Mouse (Mus musculus): ENCODE results near the gene Tmem238.

Tmem238 gene

DNA sequence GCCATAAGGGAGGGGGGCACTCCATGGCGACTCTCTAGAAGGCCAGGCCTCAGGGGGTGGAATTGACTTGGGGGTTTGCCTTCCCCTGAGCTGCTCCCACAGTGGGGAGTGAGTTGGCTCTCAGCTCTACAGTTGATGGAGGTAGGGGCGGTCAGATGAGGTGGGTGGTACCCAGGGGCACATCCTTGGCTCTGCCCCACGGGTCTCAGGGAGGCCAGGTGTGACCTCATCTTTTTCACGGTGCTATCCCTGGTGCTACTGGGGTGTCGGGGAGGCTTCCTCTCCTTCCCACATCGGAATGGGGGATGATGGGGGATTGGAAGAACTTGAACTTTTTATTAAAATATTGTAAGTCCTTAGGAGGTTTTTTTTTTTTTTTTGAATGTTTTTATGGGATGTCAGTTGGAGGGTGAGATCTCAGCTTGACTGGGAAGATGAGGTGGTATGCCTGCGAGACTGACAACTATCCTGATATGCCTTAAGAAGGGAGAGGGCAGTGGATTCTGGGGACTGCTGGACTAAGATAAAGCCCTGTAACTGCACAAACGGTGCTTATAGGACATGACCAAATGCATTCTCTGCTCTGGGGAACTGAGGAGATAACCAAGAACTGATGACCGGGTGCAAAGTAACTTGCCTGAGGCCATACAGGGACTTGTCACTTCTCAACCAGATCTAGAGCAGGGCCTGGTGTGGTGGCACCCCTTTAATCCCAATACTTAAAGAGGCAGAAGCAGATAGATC, 42.1 kb downstream of the Tmem238 start:
- no peak for DNase-seq (ENCODE audit: low read depth, low spot score)

DNA sequence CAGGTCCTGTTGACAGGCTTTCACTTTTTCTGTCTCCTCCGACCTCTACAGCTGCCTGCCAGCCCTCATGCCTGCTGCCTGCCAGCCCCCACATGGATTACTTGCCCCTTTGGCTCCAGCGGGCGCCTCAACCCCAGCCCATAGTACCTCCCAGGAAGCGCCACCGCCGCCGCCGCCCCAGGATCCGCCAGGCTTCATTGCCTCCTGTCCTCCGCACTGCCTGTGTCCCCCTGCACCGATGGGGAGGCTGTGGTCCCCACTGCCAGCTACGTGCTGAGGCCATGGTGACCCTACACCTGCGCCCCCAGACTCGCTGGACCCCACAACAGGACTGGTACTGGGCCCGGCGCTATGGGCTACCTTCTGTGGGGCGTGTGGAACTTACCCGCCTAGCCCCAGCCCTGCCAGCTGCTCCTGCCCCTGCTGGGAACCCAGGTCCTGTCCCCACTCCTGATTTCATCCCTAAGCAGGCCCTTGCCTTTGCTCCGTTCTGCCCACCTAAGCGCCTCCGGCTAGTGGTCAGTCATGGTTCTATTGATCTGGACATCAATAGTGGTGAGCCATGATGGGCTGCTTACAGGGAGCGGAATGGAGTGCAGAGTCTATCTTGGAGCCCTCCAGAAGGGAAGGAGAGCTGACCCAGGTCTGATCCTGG, 43.0 kb downstream of the Tmem238 start:
- no peak for DNase-seq (ENCODE audit: low read depth, low spot score)

DNA sequence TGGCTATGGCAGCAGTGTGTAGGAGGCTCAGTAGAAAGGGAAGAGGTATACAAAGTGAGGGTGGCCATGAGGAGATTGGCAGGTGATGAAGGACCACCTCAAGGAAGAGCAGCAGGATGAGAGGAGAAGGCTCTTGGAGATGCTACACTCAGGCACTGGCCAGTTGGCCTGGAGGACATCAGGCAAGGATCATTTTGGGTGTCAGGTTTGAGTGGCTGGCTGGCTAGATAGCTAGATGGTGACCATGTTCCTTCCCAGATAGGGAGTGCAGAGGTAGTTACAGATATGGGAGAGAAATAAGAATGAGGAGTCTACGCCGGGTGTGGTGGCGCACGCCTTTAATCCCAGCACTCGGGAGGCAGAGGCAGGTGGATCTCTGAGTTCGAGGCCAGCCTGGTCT, 44.6 kb downstream of the Tmem238 start:
- no peak for DNase-seq (ENCODE audit: low read depth, low spot score)

DNA sequence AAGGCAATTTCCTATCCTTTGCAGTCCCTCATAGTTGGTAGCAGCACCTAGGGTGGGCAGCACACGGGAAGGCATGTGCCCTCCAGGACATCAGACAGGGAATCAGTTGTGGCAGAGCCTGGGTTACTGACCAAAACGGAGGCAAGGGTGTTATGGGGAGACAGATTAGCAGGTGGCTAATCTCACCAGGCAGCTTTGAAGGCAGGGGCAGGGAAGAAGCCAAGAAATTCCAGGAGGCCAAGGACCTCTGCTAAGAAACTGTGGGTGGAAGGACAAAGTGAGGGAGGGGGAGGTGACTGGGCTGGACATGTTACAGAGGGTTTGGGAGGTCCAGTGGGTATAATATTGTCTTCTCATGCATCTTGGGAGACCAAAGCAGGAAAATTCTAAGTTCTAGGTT, 46.1 kb downstream of the Tmem238 start:
- no peak for DNase-seq (ENCODE audit: low read depth, low spot score)

- DNase-seq (ENCODE audit: low read depth, low spot score): no peak
Observed at GRCm38 (mm10) chr7:4742482-4742819, 47.0 kb downstream of the Tmem238 start.

DNA sequence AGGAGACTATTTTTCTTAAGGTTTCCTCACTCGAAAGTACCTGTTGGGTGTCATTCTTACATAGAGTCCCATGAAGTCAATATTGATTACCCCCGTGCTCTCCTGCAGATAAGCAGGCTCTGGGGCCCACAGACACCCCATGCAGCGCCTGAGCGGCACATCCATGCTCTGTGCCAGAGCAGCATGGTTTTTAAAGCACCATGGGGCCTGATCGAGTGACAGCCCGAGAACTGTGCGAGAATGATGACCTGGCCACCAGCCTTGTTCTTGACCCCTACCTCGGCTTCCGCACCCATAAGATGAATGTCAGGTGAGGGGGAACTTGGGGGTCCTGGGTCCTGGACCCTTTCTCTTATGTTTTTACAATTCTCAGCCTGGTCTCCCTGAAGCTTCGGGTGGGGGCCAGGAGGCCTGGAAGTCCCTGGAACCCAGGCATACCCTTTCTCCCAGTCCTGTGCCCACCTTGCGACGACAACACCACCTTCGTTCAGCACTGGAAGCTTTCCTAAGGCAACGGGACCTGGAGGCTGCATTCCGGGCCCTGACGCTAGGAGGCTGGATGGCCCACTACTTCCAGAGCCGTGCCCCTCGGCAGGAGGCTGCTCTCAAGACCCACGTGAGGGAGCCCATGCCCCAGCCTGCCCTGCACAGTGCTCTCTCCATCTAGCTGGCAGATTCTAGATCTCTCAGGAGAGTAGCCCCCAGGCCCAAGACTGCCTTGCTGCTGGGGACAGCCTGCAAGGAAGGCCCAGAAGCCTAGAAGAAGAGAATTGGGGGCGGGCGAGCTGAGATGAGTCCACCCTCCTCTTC, 47.6 kb downstream of the Tmem238 start:
- DNase-seq (ENCODE audit: low read depth, low spot score): no peak

- DNase-seq (ENCODE audit: low read depth, low spot score): peak; percentile 42
Observed at GRCm38 (mm10) chr7:4741151-4741550, 48.3 kb downstream of the Tmem238 start.

- no peak for DNase-seq (ENCODE audit: low read depth, low spot score)
Observed at GRCm38 (mm10) chr7:4740309-4740727, 49.1 kb downstream of the Tmem238 start.

DNA sequence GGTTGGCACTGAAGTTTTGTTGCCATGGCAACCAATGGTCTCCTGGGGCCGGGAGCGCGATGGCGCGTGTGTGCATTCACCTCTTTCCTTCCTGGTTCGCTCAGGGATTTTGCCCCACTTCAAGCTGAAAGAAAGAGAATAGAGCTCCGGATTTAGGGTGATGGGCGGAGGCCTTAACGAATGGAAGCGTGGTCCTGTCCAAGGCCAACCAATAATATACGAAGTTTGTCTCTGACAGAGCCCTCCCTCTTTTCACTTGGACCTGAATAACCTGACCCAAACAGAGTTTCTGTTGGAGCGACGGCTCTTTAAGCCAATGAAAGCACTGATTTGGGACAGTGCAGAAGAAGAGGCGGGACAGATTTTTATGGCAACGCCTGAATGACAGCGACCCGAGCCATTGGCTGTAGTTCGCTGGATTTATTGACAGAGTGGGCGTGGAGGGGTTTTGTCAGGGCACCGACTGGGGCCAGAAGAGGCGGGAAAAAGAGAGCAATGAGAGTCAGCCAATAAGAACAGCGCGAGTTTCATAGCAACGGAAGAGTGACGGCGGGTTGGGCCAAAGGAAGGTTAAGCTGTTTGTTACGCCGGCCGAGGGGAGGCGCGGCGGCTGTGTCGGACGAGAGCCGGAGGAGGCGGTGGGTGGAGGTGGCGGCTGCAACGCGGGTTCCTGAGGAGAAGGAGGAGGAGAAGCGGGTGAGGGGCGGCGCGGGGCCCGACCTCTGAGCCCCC, 49.7 kb downstream of the Tmem238 start, which contains the start of gene Kmt5c:
Kmt5c (plus strand) TSS at position 572 of the 732 bp plus-strand sequence.
- peak; percentile 96 for DNase-seq (ENCODE audit: low read depth, low spot score)

DNA sequence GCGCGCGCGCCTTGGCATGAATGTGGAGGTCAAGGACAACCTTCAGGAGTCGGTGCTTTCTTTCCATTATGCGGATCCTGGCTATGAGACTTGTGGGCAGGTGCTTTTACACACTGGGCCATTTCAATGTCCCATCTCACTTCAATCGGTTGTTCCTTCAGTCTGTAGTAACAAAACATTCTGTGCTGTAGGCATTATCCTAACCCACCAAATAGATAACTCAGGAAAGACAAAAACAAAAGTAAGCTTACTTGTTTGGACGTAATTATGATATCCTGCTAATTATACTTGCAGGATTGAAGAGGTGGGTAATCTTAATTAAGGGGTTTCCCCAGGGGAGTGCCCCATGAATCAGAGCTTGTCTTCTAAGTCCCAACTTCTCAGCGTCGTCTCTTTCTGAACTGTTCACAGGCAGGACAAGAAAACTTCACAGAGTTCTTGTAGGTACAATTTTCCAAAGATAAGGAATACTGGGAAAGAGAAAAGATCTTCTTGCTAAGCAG, 50.4 kb downstream of the Tmem238 start:
- DNase-seq (ENCODE audit: low read depth, low spot score): no peak

All from WW6 (cell line).